Mouse (Mus musculus): ENCODE results near the gene Slc7a8. TPM values are rescaled to one million over a fixed set of nuclear protein-coding genes. Genes with fewer than 3 reads are reported as not detected.

Gene Slc7a8
- total RNA-seq, 1 experiment: 0.36 TPM

- DNase-seq (ENCODE audit: low read depth, low spot score): no peak
Observed at GRCm38 (mm10) chr14:54721711-54722110, 60.0 kb downstream of the Slc7a8 start.

GRCm38 (mm10) chr14:54720654-54721350, 60.9 kb downstream of the Slc7a8 start:
- Histone ChIP-seq H3K27ac (ENCODE audit: insufficient read depth, low read depth, low read length, poor library complexity, severe bottlenecking) (no peak overlapping the region), H3K4me1 (ENCODE audit: control insufficient read depth in 2 of 2, insufficient read depth in 2 of 2, low read length in 2 of 2, poor library complexity in 1 of 2) (no peaks in the 10 kb centered on the region), H3K9me3 (ENCODE audit: control insufficient read depth, insufficient read depth, low read depth, low read length) (no peaks in the 10 kb centered on the region), H3K4me3 (ENCODE audit: insufficient read depth in 1 of 2, low read depth in 1 of 2, low read length in 2 of 2, poor library complexity in 1 of 2, severe bottlenecking in 1 of 2) (no peak overlapping the region), H3K9ac (ENCODE audit: insufficient read depth, low read depth, low read length, poor library complexity, severe bottlenecking) (no peak overlapping the region), H3K36me3 (ENCODE audit: control insufficient read depth, insufficient read depth, low read length, poor library complexity, severe bottlenecking) (no peaks in the 10 kb centered on the region)
- in situ Hi-C loops (cut with MboI; ENCODE audit: low sequenced_read_pairs in 2 of 2, unreplicated experiment in 2 of 2): no loop called here
- no peak for DNase-seq (ENCODE audit: low read depth, low spot score)
- no peak for TF ChIP-seq ZC3H11A (IDR thresholded peaks at IDR 0.05; ENCODE audit: borderline replicate concordance, low read depth, low read length)
- TF ChIP-seq CHD2 (IDR thresholded peaks at IDR 0.05; ENCODE audit: low read depth, low read length): no peak
- TF ChIP-seq MAFK (IDR thresholded peaks at IDR 0.05; ENCODE audit: insufficient read depth, low read depth, low read length): no peak
- TF ChIP-seq ZNF384 (IDR thresholded peaks at IDR 0.05; ENCODE audit: low read depth, low read length): no peak
- TF ChIP-seq HCFC1 (IDR thresholded peaks at IDR 0.05; ENCODE audit: borderline replicate concordance, insufficient read depth, low read length): no peak

More at GRCm38 (mm10) chr14:54721711-54722110, 60.0 kb downstream of the Slc7a8 start:
- TF ChIP-seq MAFK (IDR thresholded peaks at IDR 0.05; ENCODE audit: insufficient read depth, low read depth, low read length): no peak
- no peak for TF ChIP-seq ZC3H11A (IDR thresholded peaks at IDR 0.05; ENCODE audit: borderline replicate concordance, low read depth, low read length)
- no peak for TF ChIP-seq ZNF384 (IDR thresholded peaks at IDR 0.05; ENCODE audit: low read depth, low read length)
- no peak for TF ChIP-seq CHD2 (IDR thresholded peaks at IDR 0.05; ENCODE audit: low read depth, low read length)
- no peak for TF ChIP-seq HCFC1 (IDR thresholded peaks at IDR 0.05; ENCODE audit: borderline replicate concordance, insufficient read depth, low read length)
- no peak overlapping the region for H3K9ac ChIP-seq (ENCODE audit: insufficient read depth, low read depth, low read length, poor library complexity, severe bottlenecking)
- no peaks in the 10 kb centered on the region for H3K9me3 ChIP-seq (ENCODE audit: control insufficient read depth, insufficient read depth, low read depth, low read length)
- no peak overlapping the region for H3K4me3 ChIP-seq (ENCODE audit: insufficient read depth in 1 of 2, low read depth in 1 of 2, low read length in 2 of 2, poor library complexity in 1 of 2, severe bottlenecking in 1 of 2)
- H3K36me3 ChIP-seq (ENCODE audit: control insufficient read depth, insufficient read depth, low read length, poor library complexity, severe bottlenecking): no peaks in the 10 kb centered on the region
- no peaks in the 10 kb centered on the region for H3K4me1 ChIP-seq (ENCODE audit: control insufficient read depth in 2 of 2, insufficient read depth in 2 of 2, low read length in 2 of 2, poor library complexity in 1 of 2)
- no peak overlapping the region for H3K27ac ChIP-seq (ENCODE audit: insufficient read depth, low read depth, low read length, poor library complexity, severe bottlenecking)
- in situ Hi-C loops (cut with MboI; ENCODE audit: low sequenced_read_pairs in 2 of 2, unreplicated experiment in 2 of 2): no loop called here

GRCm38 (mm10) chr14:54720041-54720440, 61.7 kb downstream of the Slc7a8 start:
- TF ChIP-seq CHD2 (IDR thresholded peaks at IDR 0.05; ENCODE audit: low read depth, low read length): no peak
- no peak for TF ChIP-seq ZNF384 (IDR thresholded peaks at IDR 0.05; ENCODE audit: low read depth, low read length)
- TF ChIP-seq ZC3H11A (IDR thresholded peaks at IDR 0.05; ENCODE audit: borderline replicate concordance, low read depth, low read length): no peak
- TF ChIP-seq HCFC1 (IDR thresholded peaks at IDR 0.05; ENCODE audit: borderline replicate concordance, insufficient read depth, low read length): no peak
- TF ChIP-seq MAFK (IDR thresholded peaks at IDR 0.05; ENCODE audit: insufficient read depth, low read depth, low read length): no peak
- no peaks in the 10 kb centered on the region for H3K4me1 ChIP-seq (ENCODE audit: control insufficient read depth in 2 of 2, insufficient read depth in 2 of 2, low read length in 2 of 2, poor library complexity in 1 of 2)
- H3K27ac ChIP-seq (ENCODE audit: insufficient read depth, low read depth, low read length, poor library complexity, severe bottlenecking): no peak overlapping the region
- no peak for DNase-seq (ENCODE audit: low read depth, low spot score)
- no peak overlapping the region for H3K4me3 ChIP-seq (ENCODE audit: insufficient read depth in 1 of 2, low read depth in 1 of 2, low read length in 2 of 2, poor library complexity in 1 of 2, severe bottlenecking in 1 of 2)
- H3K9me3 ChIP-seq (ENCODE audit: control insufficient read depth, insufficient read depth, low read depth, low read length): no peaks in the 10 kb centered on the region
- no peak overlapping the region for H3K9ac ChIP-seq (ENCODE audit: insufficient read depth, low read depth, low read length, poor library complexity, severe bottlenecking)
- in situ Hi-C loops (cut with MboI; ENCODE audit: low sequenced_read_pairs in 2 of 2, unreplicated experiment in 2 of 2): no loop called here
- H3K36me3 ChIP-seq (ENCODE audit: control insufficient read depth, insufficient read depth, low read length, poor library complexity, severe bottlenecking): no peaks in the 10 kb centered on the region

- TF ChIP-seq MAFK (IDR thresholded peaks at IDR 0.05; ENCODE audit: insufficient read depth, low read depth, low read length) (no peak), CHD2 (IDR thresholded peaks at IDR 0.05; ENCODE audit: low read depth, low read length) (no peak), ZC3H11A (IDR thresholded peaks at IDR 0.05; ENCODE audit: borderline replicate concordance, low read depth, low read length) (no peak), HCFC1 (IDR thresholded peaks at IDR 0.05; ENCODE audit: borderline replicate concordance, insufficient read depth, low read length) (no peak), ZNF384 (IDR thresholded peaks at IDR 0.05; ENCODE audit: low read depth, low read length) (no peak)
- in situ Hi-C loops (cut with MboI; ENCODE audit: low sequenced_read_pairs in 2 of 2, unreplicated experiment in 2 of 2): loop anchor here (5.0 to 10.0 kb wide), 2 partner anchors 67 to 69 kb away; partner anchors contain the start of gene Slc7a8 (in 2 of the 2)
- peaks cover 0 to 7% of the 10 kb centered on the region in 2 experiments; a peak in 1 of 4 replicates for H3K4me1 ChIP-seq (ENCODE audit: control insufficient read depth in 2 of 2, insufficient read depth in 2 of 2, low read length in 2 of 2, poor library complexity in 1 of 2)
- no peaks in the 10 kb centered on the region for H3K36me3 ChIP-seq (ENCODE audit: control insufficient read depth, insufficient read depth, low read length, poor library complexity, severe bottlenecking)
- no peak for DNase-seq (ENCODE audit: low read depth, low spot score)
- no peaks in the 10 kb centered on the region for H3K9me3 ChIP-seq (ENCODE audit: control insufficient read depth, insufficient read depth, low read depth, low read length)
- H3K4me3 ChIP-seq (ENCODE audit: insufficient read depth in 1 of 2, low read depth in 1 of 2, low read length in 2 of 2, poor library complexity in 1 of 2, severe bottlenecking in 1 of 2): no peak overlapping the region
- no peak overlapping the region for H3K9ac ChIP-seq (ENCODE audit: insufficient read depth, low read depth, low read length, poor library complexity, severe bottlenecking)
- H3K27ac ChIP-seq (ENCODE audit: insufficient read depth, low read depth, low read length, poor library complexity, severe bottlenecking): no peak overlapping the region
Observed at GRCm38 (mm10) chr14:54715402-54715801, 66.3 kb downstream of the Slc7a8 start.

Measured in ES-E14 (cell line).